Mouse (Mus musculus) granulocyte monocyte progenitor cell, adult 5-6 weeks (primary cell): ENCODE measurements around the gene Brat1. TPM values are rescaled to one million over a fixed set of nuclear protein-coding genes. Genes with fewer than 3 reads are reported as not detected.

Experiments
- ATAC-seq: replicated peaks from 2 replicates; pipeline ENCODE4 v1.8.0; 2016; ENCODE audit warnings: mild to moderate bottlenecking, moderate TSS enrichment, inconsistent platforms; ENCODE audit not compliant: poor library complexity, severe bottlenecking
- total RNA-seq, 2 experiments: library from RNA; stranded (forward) in 1 of 2; stranded (reverse) in 1 of 2; fragments of 200-712, 200-1000 nt in 1 of 2; fragments of >200 nt in 1 of 2; fragmentation: Nextera tagmentation in 1 of 2; gene quantifications; 2 replicates each; pipeline ENCODE4 v1.2.3; 2014 to 2017

Gene Brat1
- total RNA-seq, 2 experiments from 2014 or later = 8.2 to 14.3 TPM

DNA sequence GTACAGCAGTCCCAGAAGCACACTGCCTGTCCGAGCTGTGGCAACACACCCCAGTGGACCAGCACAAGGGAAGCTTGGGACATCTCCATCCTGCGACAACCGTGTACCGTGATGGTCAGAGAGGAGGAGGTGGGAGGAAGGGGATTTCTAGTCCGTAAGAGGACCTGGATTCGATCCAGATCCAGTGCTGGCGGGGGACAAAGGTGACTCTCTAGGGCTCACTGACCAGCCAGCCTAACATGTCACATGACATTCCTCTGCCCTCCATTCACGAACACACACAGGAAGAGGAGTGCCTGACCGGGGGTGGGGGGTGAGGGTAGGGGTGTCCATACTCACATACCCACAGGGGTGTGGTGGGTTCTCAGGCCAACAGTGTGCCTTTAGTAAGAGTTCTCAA, 5.0 kb upstream of the Brat1 start:
- ATAC-seq = no peak

DNA sequence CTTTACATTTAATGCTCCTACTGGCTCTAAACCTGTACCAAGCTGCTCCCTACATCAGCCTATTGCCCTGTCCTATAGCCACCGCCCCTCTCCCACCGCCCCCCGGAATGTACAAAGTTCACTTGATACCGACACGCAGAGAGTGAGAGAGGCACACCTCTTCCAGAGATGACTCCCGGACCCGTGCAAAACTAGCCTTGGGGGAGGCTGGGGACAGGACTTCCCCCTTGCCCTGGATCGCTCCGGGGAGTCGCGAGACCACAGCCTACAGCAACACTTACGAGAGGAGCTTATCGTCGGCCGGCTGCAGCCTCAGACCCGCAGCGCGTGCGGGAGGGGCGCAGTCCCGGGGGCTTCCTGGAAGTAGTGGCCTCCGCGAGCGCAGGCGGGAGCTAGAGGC, 3.1 kb upstream of the Brat1 start:
- peak; percentile 22 for ATAC-seq

DNA sequence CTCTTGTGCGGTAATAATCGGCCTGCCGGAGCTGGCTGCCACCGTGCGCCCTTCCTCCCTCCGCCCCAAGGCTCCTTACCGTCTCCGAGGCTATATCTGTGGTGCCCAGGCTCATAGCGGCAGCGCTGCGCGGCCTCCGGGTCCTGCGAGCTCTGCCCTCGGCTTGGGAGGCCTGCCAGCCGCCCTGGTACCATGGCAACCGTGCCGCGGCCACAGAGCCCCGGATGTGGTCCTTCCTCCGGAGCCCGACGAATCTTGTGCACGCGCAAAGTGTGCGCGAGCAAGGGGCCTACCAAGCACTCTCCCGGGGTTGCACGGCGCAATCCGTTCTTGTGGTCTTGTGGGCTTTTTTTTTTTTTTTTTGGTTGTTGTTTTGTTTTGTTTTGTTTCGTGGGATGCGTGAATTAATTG, 2.7 kb upstream of the Brat1 start, which contains the start of gene Iqce:
Gene Iqce (minus strand): TSS at position 276 of the 411 bp plus-strand sequence.
- ATAC-seq = peak; percentile 56

DNA sequence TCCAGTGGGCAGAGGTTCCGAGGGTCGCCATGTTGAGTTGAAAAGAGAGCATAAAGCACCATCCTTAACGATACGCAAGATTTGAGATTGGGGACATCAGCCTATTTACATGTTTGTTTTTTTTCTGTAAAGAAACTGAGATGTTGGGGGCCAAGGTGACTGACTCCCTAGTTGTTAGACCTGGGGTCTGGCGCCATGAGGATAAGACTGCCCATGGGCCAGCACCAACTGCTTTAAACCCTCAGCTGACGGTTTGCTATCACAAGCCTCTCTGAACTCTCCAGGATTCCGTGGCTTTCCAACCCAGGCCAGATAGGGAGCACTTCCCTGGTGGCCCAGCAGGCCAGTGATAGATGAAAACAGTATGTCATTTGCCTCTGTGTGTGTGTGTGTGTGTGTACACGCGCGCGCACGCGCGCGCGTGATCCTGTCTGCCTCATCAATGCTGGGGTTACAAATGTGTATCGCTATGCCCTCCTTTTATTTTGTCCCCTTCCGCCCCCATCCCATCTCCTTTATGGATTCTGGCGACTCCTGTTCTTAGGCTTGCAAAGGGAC, 2.1 kb upstream of the Brat1 start:
- no peak for ATAC-seq

DNA sequence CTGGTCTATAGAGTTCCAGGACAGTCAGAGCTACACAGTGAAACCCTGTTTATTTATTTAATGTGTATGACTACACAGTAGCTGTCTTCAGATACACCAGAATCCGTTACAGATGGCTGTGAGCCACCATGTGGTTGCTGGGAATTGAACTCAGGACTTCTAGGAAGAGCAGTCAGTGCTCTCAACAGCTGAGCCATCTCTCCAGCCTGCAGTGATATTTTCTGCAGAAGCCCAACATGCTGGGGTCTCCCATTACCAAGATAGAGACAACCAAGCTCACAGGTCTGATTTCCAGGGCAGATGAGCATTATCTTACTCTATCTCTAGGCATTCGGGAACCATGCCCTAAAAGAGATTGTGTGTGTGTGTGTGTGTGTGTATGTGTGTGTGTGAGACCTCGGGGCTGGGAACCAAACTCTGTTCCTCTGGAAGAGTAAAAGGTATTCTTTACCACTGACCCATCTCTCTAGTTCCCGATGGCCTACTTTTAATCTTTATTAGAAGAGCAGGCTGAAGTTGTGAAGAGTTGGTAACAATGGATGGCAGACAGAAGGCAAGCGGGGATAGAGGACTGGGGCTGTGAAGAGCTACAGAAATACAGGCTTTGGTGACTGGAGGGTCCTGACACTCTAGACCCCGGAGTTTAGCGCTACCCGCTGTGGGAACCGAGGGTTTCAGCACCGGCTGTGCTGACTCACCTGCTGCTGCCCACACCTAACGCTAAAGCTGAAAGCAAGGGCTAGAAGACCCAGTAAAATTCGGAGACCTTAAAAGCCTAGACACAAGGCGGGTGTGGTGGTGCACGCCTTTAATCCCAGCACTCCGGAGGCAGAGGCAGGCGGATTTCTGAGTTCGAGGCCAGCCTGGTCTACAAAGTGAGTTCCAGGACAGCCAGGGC, 1.1 kb upstream of the Brat1 start:
- ATAC-seq = no peak

DNA sequence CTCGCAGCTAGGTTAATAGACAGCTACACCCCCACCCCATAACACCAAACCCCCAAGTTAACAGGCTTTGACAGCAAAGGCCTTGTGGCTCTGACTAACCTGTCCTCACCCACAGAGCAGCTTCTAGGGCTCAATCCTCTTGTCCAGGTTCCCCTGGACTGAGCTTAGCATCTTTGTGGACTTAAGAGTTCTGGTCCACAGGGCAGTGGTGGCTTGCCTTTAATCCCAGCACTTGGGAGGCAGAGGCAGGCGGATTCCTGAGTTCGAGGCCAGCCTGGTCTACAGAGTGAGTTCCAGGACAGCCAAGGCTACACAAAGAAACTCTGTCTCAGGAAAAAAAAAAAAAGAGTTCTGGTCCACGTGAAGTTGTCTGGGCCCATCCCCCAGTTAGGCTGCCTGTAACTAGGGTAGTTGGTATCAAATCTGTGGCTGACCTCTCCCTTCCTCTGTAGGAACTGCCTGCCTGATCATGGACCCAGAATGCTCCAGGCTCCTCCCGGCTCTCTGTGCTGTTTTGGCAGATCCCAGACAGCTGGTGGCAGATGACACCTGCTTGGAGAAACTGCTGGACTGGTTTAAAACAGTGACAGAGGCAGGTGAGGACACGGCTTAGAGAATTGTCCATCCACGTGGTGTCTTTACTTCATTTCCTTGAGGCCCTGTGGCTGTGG, 825 bp downstream of the Brat1 start:
- no peak for ATAC-seq

DNA sequence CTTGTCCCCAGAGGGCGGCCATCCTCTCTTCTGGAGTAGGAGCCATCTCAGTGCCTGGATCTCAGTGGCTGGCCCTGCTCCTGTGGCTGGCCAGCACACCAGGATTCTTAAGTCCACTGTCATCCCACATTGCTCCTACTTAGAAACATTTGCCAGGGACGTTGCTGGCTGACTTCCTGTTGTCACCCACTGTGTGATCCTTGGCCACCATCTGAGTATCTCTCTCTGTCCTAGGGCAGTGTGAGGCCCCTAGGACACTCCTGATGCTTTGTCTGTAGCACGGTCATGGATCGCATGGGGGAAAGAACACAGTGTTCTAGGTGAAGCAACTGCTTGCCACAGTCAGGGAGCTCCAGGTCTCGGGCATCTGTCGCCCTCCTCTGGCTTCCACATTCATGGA, 5.5 kb downstream of the Brat1 start:
- ATAC-seq = no peak

DNA sequence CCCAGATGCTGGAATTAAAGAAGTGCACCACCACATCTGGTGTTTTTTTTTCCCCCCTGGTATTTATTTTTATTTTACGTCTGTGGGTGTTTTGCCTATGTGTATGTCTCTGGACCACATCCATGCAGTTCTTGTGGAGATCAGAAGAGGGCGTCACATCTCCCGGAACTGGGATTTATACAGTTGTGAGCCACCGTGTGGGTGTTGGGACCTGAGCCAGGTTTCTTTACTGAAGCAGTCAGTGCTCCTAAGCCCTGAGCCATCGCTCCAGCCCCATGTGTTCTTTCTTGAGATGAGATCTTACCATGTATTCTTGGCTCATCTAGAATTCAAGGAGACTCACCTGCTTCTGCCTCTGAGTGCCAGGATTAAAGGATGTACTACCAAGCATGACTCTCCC, 6.2 kb downstream of the Brat1 start:
- no peak for ATAC-seq

DNA sequence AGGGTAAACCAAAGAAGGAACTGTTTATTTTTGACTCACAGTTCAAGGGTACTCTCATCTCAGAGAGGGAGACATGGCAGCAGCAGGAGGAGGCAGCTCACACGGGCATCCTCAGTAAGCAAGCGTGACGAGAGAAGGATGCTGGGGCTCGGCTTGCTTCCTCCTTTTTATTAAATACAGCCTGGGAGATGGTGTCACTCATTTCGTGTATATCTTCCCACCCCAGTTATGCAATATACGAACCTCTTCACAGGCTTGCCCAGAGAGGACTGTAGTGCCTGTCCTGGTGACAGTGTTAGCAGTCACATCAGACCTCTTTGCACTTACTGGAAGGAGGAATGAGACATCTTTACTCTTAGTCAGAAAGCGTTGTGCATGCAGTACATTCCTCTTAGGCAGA, 16.0 kb downstream of the Brat1 start:
- peak; percentile 71 for ATAC-seq

DNA sequence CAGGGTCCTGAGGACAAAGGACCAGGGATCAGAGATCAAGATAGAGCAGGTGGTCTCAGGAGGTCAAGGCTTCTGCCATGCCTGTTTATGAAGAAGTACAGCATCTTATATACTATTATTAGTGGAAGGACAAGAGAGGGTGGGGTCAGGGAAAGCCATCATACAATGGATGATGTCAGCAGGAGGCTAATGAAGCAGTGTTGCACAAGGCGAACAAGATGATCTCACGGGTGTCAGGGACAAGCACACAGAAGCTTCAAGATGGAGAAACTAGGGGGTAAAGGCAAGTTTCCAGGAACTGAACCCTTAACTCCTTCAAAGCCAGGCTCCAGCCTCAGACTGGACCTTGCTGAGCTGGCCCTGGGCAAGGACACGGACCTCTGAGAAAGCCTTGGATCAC, 17.3 kb downstream of the Brat1 start:
- 0 out of 2 replicates have a peak, but pooled peaks have one; percentile 12 for ATAC-seq

DNA sequence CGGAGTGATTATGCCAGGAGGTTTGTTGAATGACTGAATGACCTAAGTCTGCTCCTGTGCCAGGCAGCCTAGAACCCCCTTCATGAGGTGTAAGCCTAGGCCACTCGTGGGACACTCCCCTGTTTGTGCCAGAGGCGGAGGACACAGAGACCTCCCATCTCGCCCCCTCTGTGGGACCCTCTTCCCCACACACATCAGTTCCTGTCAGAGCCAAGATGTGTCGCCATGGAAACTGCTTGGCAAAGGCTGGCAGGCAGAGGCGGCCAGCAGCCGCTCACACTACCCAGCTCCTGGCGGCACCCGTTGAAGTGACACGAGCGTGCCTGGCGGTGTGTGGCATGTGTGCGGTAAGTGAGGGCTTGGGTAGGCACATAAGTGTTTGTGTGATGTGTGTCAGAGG, 19.0 kb downstream of the Brat1 start, which contains the start of gene Amz1:
Gene Amz1 (plus strand): TSS at position 306 of the 400 bp plus-strand sequence.
- no peak for ATAC-seq

DNA sequence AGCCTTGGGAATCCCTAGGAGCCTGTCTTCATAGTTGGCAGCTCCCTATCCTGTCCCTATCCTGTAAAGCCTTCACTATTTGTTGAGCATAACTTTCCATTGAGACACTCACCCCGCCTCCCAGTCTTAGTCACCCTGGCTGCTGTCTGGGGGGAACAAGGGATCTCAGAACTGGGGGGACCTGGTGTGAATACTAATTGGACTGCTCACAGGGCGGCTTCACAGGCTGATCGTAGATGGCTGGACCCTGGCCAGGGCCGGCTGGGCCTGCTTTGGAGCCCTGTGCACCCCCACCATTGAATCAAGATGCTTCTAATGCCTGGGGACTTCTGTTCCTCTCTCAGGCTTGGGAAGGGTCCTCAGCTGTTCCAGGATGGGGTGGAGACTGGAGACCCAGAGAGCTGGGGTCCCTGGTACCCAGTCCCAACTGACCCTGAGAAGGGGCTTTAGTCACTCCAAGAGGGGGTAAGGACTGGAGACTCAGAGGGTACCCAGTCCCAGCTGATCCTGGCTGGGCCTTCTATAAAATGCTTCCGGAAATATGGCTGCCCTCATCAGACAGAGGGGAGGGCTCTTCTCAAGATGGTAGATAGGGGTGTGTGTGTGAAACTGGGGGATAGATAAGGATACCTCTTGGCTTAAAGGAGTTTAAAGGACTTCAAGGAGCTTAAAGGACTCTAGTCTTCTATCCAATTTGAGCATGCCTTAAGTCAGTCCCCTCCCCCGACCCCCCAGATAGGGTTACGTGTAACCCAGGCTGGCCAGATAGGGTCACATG, 21.4 kb downstream of the Brat1 start:
- no peak for ATAC-seq

DNA sequence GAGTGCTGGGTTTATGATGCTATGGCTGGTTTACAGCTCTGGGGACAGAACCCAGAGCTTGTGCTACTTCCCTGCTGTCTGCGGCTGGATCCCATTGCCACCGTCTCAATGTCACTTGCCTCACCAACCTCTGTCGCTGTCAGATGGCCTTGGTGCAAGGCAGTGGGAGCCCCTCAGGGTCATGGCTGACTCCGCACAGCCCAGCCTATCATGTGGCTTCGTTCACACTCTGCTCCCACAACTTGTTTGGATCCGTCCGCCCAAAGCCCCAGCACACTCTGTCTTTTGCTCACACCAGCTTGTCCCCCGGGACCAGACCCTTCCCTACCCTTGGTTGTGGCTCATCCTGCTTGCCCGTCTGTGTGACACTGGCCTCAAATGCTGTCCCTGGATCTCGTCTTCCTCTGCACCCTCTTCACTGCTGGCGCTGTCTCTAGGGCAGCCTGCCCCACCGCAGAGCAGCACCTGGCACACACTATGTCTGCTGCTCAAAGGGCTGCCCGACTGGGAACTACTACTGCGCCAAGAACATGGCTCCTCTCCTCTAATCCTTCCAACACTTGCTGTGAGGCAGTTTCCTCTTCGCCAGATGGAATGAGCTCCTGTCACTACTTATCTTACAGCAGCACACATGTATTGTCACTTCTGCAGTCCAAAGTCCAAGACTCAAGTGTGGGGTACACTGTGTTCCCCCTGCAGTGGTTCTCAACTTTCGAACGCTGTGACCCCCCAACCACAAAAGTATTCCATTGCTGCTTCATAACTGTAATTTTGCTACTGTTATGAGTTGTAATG, 22.3 kb downstream of the Brat1 start:
- ATAC-seq = no peak

DNA sequence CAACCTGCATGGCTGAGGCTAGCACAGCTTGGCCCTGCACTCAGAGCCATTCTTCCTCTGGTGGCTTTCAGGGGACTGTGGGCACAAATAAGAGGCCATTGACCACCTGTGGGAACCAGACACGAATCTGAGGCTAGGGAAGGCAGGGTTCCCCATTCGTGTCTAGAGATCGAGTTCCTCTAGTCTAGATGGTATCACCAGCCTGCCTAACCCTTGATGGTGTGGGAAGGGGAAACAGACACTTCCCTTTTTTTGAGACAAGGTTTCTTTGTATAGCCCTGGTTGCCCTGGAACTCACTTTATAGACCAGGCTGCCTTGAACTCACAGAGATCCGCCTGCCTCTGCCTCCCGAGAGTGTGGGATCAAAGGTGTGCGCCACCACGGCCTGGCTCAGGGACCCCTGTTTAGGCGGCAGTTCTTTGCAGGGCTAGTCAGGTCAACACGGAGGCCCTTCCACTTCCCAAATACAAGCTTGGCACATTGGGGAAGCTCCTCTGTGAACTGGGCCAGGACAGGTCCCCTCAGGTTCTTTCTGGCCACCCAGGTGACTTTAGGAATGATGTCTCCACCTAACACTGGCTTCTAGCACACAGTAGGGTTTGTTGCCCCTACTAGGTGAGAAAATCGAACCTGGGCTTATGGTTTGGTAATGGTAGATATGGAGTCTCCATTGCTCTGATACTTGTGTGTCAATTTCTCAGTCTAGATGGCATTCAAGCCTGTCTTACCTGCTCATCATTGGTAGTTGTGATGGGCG, 26.4 kb downstream of the Brat1 start:
- peak; percentile 71 for ATAC-seq

DNA sequence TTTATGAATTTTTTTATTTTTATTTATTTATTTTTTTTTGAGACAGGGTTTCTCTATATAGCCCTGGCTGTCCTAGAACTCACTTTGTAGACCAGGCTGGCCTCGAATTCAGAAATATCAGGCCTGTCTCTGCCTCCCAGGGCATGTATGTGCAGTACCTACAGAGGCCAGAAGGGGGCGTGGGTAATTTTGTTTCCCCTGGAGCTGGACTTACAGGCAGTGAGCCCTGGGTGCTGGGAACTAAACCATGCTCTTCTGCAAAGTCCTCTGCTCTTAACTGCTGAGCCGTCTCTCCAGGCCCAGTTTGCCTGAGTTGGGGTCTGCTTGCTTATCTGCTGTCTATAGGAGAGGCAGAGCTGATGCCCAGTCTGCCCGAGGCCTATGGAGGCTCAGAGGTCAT, 27.4 kb downstream of the Brat1 start:
- ATAC-seq = no peak

DNA sequence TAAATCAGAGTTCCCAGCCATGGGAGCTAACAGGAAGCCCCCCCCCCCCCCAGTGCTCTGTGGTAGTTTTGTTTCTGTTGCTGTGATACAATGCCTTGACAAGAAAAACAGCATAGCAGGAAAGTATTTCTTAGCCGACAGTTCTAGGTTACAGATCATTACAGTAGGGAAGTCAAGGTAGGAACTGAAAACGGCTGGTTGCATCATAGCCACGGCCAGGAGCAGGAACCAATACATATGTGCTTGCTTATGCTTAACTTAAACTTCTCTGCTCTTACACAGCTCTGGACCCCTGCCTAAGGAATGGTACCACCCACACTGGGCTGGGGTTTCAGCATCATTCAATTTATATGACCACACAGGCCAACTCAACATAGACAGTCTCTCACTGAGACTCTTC, 28.5 kb downstream of the Brat1 start:
- ATAC-seq = peak; percentile 76

DNA sequence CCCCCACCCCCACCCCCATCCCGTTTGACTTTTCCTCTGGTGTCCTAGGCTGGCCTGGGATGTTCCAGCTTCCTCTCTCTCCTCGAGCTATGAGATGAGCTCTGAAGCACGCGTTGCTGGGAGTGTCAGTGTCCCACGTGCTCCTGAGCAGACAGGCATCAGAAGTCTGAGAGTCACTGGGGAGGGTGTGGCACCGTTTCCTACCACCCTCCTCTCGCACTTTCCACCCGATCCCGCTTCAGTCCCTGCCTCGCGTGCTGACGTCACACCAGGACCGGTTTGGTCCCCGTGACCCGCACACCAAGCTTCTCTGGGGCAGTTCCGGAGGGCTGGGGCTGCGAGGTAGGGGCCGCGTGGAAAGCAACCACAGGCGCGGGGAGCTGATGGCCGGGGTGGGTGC, 30.5 kb downstream of the Brat1 start:
- peak; percentile 45 for ATAC-seq

DNA sequence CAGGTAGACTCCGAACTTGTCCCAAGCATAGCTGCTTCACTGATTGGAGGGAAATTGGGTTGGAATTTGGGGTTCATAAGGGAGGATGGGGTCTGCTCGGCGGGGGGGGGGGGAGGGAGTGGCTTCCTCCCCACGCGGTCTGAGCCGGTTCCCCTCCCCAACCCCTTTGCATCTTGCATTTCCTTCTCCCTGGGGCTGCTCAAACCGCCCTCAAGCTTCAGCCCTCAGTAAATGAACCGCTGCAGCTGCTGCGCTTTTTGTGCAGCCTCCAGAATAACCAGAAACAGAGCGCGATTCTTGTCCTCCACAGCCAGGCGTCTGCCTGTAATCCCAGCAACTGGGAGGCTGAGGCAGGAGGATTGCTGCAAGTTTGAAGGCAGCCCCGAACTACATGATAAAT, 31.4 kb downstream of the Brat1 start:
- ATAC-seq = no peak

DNA sequence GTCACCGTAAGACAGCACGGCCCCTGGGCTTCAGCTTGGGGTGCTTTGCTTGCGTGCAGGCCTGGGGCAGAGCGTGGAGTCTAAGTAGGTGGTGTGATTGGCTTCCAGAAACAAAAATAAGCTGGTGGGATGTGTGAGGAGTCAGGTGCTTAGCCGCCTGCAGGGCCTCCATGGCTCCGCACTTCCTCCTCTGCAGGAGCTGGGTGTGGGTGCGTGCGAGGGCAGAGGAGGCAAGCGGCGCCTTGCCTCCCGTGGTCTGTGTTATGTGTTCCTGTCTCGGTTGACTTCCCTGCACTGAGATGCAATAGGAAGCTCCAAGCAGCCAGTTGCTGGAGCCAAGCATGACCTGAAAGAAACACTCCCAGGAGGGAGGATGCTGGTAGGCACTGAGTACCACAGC, 35.0 kb downstream of the Brat1 start:
- ATAC-seq = peak; percentile 45
